Mouse (Mus musculus) common myeloid progenitor, adult 5-6 weeks (primary cell): ENCODE measurements at regions not wholly inside any gene's neighbourhood (a gene's known extent, or its start where the extent isn't known, plus 50 kb on each side); places are given as distances from the start of the nearest gene placed in this dataset.
"Not testable (repeated sequence)": the region's sequence is repeated elsewhere in the genome, so short reads cannot be mapped to it uniquely, and the experiment has no call there.

Source experiments
- ATAC-seq: replicated peaks from 2 replicates; pipeline ENCODE4 v1.8.0; 2016; ENCODE audit warnings: low read depth, mild to moderate bottlenecking, moderate TSS enrichment, inconsistent platforms; ENCODE audit not compliant: poor library complexity, severe bottlenecking

- not testable (repeated sequence) for ATAC-seq
These were observed 194.2 kb upstream of the Spin1 start for GRCm38 (mm10) chr13:50906431-50906830.

- ATAC-seq: no peak
These were observed 193.8 kb upstream of the Spin1 start for GRCm38 (mm10) chr13:50906910-50907309.

DNA sequence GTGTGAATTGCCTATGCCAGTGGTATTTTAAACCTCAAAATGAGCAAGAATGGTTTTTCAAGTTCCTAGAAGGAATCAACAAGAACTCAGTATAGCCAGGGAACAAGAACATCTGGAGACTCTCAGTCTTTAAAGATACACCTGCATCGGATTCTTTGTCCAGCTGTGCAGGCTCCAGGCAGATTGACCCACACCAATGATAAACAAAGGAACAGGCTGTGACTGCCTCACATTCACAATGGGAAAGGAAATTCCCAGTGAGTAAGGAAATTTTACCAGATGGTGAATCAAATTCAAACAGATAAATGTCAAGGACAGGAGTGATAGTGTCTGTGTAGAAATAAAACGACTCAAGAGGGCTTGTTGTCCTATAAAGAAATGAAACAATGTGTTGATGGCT lies 187.9 kb upstream of the Spin1 start:
- not testable (repeated sequence) for ATAC-seq

- ATAC-seq: not testable (repeated sequence)
These were observed 166.7 kb upstream of the Spin1 start for GRCm38 (mm10) chr13:50934017-50934416.

GRCm38 (mm10) chr13:50942561-50942960 lies 158.1 kb upstream of the Spin1 start:
- ATAC-seq: no peak

- peak; percentile 87 for ATAC-seq
These were observed 151.0 kb upstream of the Spin1 start for GRCm38 (mm10) chr13:50949545-50950226.

DNA sequence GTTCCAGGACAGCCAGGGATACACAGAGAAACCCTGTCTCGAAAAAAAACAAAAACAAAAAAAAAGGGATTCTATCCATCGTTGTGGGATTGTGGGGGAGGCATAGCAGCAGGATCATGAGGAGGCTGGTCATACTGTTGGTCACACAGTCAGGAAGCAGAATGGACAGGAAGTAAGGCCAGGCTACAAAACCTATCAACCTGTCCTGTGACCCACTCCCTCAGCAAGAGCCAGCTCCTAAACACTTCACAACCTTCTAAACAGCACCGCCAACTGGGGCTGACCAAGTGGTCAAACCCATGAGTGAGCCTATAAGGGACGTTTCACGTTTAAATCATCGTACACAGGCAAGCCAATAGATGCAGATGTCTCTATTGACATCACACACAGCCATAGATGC lies 146.0 kb upstream of the Spin1 start:
- no peak for ATAC-seq

DNA sequence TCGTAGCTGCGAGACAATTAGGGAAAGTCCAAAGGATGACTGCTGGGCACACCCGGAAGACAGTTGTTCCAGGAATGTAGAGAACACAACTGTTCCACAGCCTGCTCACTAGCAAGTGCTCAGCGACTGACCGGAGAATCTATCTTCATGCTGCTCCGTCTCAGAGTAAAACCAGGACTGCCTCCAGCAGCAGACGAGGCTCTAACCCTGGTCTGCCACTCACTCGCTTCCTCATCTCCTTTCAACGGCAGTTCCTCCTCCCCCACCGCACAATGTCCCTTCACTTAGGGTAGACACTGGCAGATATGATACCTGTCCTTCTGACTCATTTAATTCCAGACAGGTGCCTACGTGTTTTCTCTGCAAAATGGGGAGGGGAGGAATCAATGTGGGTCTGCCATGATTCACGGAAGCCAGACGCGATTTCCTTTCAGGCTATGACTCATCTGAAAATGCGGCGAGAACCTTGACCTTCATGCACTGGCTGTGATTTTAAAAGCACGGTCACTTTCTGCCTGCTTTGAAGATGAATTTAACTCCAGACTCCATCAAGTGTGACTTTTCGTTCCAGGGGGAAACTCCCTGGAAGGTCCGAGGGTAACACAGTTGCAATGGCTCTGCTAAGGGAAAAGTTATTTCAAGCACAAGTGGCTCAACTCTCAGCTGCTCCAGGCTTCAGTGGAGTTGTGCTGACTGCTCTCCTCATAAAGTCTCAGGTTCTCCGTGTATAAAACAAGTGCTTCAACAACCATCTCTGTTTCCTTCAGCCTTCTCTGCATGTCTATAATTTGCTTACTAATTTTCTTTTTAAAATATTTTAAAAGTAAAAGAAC lies 142.4 kb upstream of the Spin1 start:
- peak; percentile 42; the same call in 1 of the 2 replicates for ATAC-seq

- no peak for ATAC-seq
These were observed 139.8 kb upstream of the Spin1 start for GRCm38 (mm10) chr13:50960909-50961308.

DNA sequence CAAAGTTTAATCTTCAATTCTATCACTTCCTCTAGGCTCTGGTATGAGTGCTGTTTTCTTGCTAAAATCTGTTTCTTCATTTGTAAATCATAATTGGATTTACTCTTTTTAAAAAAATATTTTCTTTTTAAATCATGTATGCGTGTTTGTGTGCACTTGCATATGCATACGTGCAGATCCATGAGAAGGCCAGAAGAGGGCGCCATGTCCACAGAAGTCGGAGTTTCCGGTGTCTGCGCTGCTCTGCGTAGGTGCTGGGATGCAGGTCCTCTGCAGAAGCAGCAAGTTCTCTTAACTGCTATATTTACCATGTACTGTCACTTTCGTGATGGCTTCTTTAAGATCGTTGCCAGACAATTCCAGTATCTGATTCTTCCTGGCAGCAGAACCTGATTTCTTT lies 136.6 kb upstream of the Spin1 start:
- 0 out of 2 replicates have a peak, but pooled peaks have one; percentile 54 for ATAC-seq

- not testable (repeated sequence) for ATAC-seq
These were observed 135.6 kb upstream of the Spin1 start for GRCm38 (mm10) chr13:50965041-50965440.

DNA sequence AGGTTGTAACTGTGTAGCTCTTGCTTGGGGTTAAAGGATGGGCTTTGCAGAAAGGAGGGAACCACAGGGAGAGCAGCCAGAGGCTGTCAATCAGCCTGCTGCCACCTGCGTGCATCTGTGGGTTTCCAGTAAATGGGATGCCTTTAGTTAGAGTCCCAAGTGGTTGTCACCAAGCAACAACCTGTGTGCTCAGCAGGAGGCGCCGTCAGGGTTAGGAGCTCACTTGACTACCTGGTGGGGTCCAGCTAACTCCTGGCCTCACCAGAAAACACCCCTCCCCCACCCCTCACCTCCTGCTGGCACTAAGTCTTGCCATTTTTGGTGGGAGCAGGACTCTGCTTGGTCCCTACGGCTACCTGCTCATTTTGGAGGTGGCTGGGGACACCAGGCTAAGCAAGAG lies 135.0 kb upstream of the Spin1 start:
- ATAC-seq: no peak

- no peak for ATAC-seq
These were observed 133.9 kb upstream of the Spin1 start for GRCm38 (mm10) chr13:50966826-50967225.

DNA sequence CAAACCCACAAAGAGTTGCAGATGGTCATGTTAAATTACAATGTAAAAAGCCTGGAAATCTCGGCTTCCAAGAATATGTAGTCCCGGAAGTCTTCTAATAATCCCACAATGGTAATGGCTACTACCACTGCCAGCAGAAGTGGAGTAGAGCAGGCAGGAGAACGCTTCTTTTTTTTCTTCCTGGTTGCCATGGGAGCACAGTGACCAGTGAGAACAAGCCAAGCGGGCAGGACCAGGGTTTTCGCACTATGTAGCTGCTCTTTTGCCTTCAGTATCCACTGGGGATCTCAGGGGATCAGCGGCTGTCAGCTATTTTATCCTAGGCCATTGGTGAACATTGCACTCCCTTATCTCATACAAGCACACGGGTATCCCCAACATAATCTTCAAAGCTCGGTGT lies 127.3 kb upstream of the Spin1 start:
- ATAC-seq: no peak

DNA sequence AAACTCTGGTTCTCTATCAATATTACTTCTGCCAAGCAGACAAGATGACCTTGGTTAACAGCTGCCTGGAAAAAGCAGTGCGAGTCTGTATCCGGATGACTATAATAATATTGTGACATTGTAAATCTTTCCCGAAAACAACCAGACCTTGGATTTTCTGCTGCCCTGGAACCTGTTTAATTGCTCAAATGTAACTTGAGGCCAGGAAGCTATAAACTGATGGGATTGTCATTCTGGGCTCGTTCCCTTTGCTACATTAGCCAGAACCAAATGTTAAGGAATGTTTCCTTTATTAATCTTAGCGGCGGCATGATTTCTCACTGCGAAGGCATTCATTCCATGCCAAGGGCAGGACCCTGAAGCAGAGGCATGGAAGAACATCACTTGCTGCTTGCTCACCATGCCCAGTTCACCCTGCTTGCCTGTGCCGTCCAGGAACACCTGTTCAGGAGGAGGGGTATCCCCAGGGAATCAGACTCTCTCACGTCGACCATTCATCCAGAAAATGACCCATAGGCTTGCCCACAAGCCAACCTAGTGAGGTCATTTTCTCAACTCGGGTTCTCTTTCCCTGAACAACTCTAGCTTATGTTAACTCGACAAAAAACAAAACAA lies 125.3 kb upstream of the Spin1 start:
- no peak for ATAC-seq

DNA sequence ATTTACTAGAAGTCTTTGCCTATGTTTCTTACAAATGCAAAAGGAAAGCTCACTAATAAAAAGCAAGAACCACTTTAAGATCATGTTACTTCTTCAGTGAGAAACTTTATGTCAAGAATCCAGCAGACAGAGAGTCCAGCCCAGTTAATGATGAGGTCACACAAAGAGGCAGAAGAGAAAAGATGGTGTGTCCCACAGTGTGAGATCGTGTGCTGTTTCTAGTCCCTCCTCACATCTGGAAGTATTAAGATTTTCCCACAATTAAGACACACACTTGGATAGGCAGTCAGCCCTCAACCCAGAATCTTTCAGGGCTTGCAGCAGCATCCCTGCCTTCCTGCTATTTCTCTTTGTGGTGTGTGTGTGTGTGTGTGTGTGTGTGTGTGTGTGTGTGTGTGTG lies 118.7 kb upstream of the Spin1 start:
- ATAC-seq: no peak

DNA sequence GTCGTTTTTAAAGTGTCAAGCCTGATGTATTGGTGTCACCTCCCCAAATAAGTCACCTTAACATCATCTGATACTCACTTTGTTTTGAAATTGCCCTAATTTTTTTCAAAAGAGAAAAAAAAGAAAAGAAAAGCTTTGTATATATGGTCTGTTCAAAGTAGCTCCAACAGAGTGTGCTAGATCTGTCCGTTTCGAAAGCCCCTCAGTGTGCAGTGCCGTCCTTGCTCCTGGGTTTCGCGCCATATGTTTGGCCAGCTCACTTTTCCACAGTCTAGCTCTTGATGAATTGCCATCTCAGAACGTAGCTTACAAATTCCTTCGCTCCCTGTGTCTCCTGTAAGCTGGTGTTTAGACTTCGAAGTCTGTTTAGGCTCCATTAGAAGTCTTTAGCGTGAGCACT lies 117.7 kb upstream of the Spin1 start:
- ATAC-seq: no peak

- no peak for ATAC-seq
These were observed 108.8 kb upstream of the Spin1 start for GRCm38 (mm10) chr13:50991726-50992432.

- no peak for ATAC-seq
These were observed 100.9 kb upstream of the Spin1 start for GRCm38 (mm10) chr13:50999738-51000137.

GRCm38 (mm10) chr13:51004827-51005226 lies 95.9 kb upstream of the Spin1 start:
- no peak for ATAC-seq
